Mouse (Mus musculus) CH12.LX (cell line): Measurements from ENCODE around the gene Arel1. TPM values are rescaled to one million over a fixed set of nuclear protein-coding genes. Genes with fewer than 3 reads are reported as not detected.

Experiments used
- DNase-seq: peaks from one replicate; pipeline ENCODE4 v3.0.0-alpha.2; 2013; ENCODE audit errors: extremely low read depth
- H3K27ac ChIP-seq: 2 replicates; pipeline ENCODE4 v1.5.1; 2012; ENCODE audit warnings: low read depth, mild to moderate bottlenecking, control low read depth, moderate library complexity; ENCODE audit not compliant: insufficient read depth
- H3K27me3 ChIP-seq: replicated peaks from 2 replicates; pipeline ENCODE3; 2012; ENCODE audit warnings: inconsistent platforms
- H3K36me3 ChIP-seq, 2 experiments: replicated peaks in 1 of 2; 2 replicates each; pipeline versions ENCODE3 to v1.6.1; 2012; ENCODE audit warnings: inconsistent platforms in 1 of 2, low read length in 1 of 2, mild to moderate bottlenecking in 1 of 2, mixed read lengths in 1 of 2, moderate library complexity in 1 of 2; ENCODE audit not compliant: control insufficient read depth in 1 of 2, insufficient read depth in 1 of 2
- H3K4me1 ChIP-seq, 2 experiments: 2 replicates each; pipeline ENCODE4 v1.6.1; 2012; ENCODE audit warnings: inconsistent platforms in 1 of 2, moderate library complexity in 1 of 2; ENCODE audit not compliant: insufficient read depth in 2 of 2, control insufficient read depth in 1 of 2
- H3K4me2 ChIP-seq: 2 replicates; pipeline ENCODE4 v1.6.1; 2012; ENCODE audit warnings: low read depth, mild to moderate bottlenecking, control low read depth; ENCODE audit not compliant: poor library complexity, insufficient read depth, severe bottlenecking
- H3K4me3 ChIP-seq, 3 experiments: fragments of 150-350 bp in 1 of 3; sonication (generic) in 1 of 3; replicated peaks in 1 of 3; 2 replicates each; pipeline versions ENCODE3 to v1.5.1; 2011 to 2012; ENCODE audit warnings: low read depth in 2 of 3, low read length in 2 of 3, mild to moderate bottlenecking in 2 of 3, moderate library complexity in 2 of 3, control low read depth in 1 of 3, improper control_type of control experiment in 1 of 3, inconsistent platforms in 1 of 3, mixed read lengths in 1 of 3; ENCODE audit not compliant: poor library complexity in 1 of 3
- H3K79me2 ChIP-seq: replicated peaks from 2 replicates; pipeline ENCODE4 v1.6.1; 2012; ENCODE audit warnings: mild to moderate bottlenecking, moderate library complexity; ENCODE audit not compliant: control insufficient read depth, poor library complexity, insufficient read depth, severe bottlenecking; ENCODE audit errors: extremely low read depth
- H3K9ac ChIP-seq: 2 replicates; pipeline ENCODE4 v1.6.1; 2012; ENCODE audit warnings: low read depth, mild to moderate bottlenecking, control low read depth, moderate library complexity; ENCODE audit not compliant: insufficient read depth
- H3K9me3 ChIP-seq: replicated peaks from 2 replicates; pipeline ENCODE3; 2012; ENCODE audit warnings: low read length, inconsistent platforms, mixed read lengths
- CHD1 ChIP-seq: IDR thresholded peaks from 2 replicates; pipeline ENCODE4 v1.6.1; 2012; ENCODE audit warnings: low read depth, low read length, improper control_type of control experiment, inconsistent platforms
- CTCF ChIP-seq, 2 experiments: IDR thresholded peaks in 1 of 2; conservative IDR thresholded peaks in 1 of 2; 2 replicates each; pipeline ENCODE4 v1.5.1; 2011 to 2012; ENCODE audit warnings: low read depth in 2 of 2, low read length in 2 of 2, improper control_type of control experiment in 1 of 2, inconsistent platforms in 1 of 2, mild to moderate bottlenecking in 1 of 2, moderate library complexity in 1 of 2
- ETS1 ChIP-seq: conservative IDR thresholded peaks from 2 replicates; pipeline ENCODE4 v1.6.1; 2012; ENCODE audit warnings: low read depth, mild to moderate bottlenecking, inconsistent platforms, low read length, improper control_type of control experiment, moderate library complexity
- GABPA ChIP-seq: IDR thresholded peaks from 2 replicates; pipeline ENCODE4 v1.6.1; 2012; ENCODE audit warnings: low read depth, low read length, improper control_type of control experiment, inconsistent platforms; ENCODE audit not compliant: insufficient replicate concordance
- HCFC1 ChIP-seq: IDR thresholded peaks from 2 replicates; pipeline ENCODE4 v1.6.1; 2012; ENCODE audit warnings: low read depth, mild to moderate bottlenecking, inconsistent platforms, low read length, improper control_type of control experiment
- JUN ChIP-seq: IDR thresholded peaks from 2 replicates; pipeline ENCODE4 v1.6.1; 2011; ENCODE audit warnings: low read depth, mild to moderate bottlenecking, low read length, improper control_type of control experiment, moderate library complexity; ENCODE audit not compliant: insufficient read depth
- JUND ChIP-seq: conservative IDR thresholded peaks from 2 replicates; pipeline ENCODE4 v1.6.1; 2011; ENCODE audit warnings: low read depth, low read length, improper control_type of control experiment
- MAFK ChIP-seq: IDR thresholded peaks from 2 replicates; pipeline ENCODE4 v1.6.1; 2011; ENCODE audit warnings: low read length, improper control_type of control experiment; ENCODE audit not compliant: insufficient replicate concordance
- PAX5 ChIP-seq: IDR thresholded peaks from 2 replicates; pipeline ENCODE4 v1.6.1; 2012; ENCODE audit warnings: low read length, inconsistent platforms, mixed read lengths
- POLR2A ChIP-seq: IDR thresholded peaks from 2 replicates; pipeline ENCODE4 v1.6.1; 2011; ENCODE audit warnings: low read depth, mild to moderate bottlenecking, improper control_type of control experiment, low read length
- RCOR1 ChIP-seq: conservative IDR thresholded peaks from 2 replicates; pipeline ENCODE4 v1.6.1; 2012; ENCODE audit warnings: low read depth, mild to moderate bottlenecking, inconsistent platforms, low read length, improper control_type of control experiment
- SIN3A ChIP-seq: IDR thresholded peaks from 2 replicates; pipeline ENCODE4 v1.6.1; 2012; ENCODE audit warnings: low read length, improper control_type of control experiment, inconsistent platforms
- SMC3 ChIP-seq: IDR thresholded peaks from 2 replicates; pipeline ENCODE4 v1.6.1; 2011; ENCODE audit warnings: low read depth, low read length, improper control_type of control experiment
- TBP ChIP-seq: conservative IDR thresholded peaks from 2 replicates; pipeline ENCODE4 v1.6.1; 2011; ENCODE audit warnings: low read depth, low read length, improper control_type of control experiment
- USF1 ChIP-seq: IDR thresholded peaks from 2 replicates; pipeline ENCODE4 v1.6.1; 2014; ENCODE audit warnings: low read depth, mild to moderate bottlenecking, inconsistent platforms, low read length, improper control_type of control experiment
- ZKSCAN1 ChIP-seq: IDR thresholded peaks from 2 replicates; pipeline ENCODE4 v1.6.1; 2012; ENCODE audit warnings: low read depth, inconsistent platforms, low read length, improper control_type of control experiment, borderline replicate concordance
- ZMIZ1 ChIP-seq: IDR thresholded peaks from 2 replicates; pipeline ENCODE4 v1.6.1; 2012; ENCODE audit warnings: low read depth, mild to moderate bottlenecking, inconsistent platforms, low read length, improper control_type of control experiment
- ZNF384 ChIP-seq: IDR thresholded peaks from 2 replicates; pipeline ENCODE4 v1.6.1; 2012; ENCODE audit warnings: low read depth, low read length, improper control_type of control experiment, inconsistent platforms
- dilution Hi-C: fragments of 300-500 bp; cut with MboI; formaldehyde crosslinking; loops from 2 replicates; pipeline ENCODE4 v1.14.3; 2020; ENCODE audit warnings: low sequenced_read_pairs; ENCODE audit not compliant: extremely low pct_unique_long_range_greater_than_20kb, extremely low pct_ligation_motif_present
- in situ Hi-C: fragments of 300-500 bp; cut with MboI; formaldehyde crosslinking; loops from 3 replicates; pipeline ENCODE4 v1.14.3; 2019; ENCODE audit warnings: low sequenced_read_pairs, low pct_ligation_motif_present, low pct_unique_long_range_greater_than_20kb, mixed read lengths
- polyA plus RNA-seq: library from polyadenylated mRNA; unstranded; fragments of >175 nt; gene quantifications from 2 replicates; pipeline ENCODE4 v1.2.1, GENCODE M21; 2012; ENCODE audit warnings: low read depth; ENCODE audit not compliant: insufficient read length
- total RNA-seq, 2 experiments: library from RNA; depleted of rRNA; stranded (reverse); fragments of 300-350 nt in 1 of 2; fragments of >200 nt in 1 of 2; gene quantifications; 2 replicates each; pipeline ENCODE4 v1.2.3; 2012 to 2014

Gene Arel1
- total and polyA plus RNA-seq, 3 experiments: 16.9 to 22.5 (median 21.6) TPM

DNA sequence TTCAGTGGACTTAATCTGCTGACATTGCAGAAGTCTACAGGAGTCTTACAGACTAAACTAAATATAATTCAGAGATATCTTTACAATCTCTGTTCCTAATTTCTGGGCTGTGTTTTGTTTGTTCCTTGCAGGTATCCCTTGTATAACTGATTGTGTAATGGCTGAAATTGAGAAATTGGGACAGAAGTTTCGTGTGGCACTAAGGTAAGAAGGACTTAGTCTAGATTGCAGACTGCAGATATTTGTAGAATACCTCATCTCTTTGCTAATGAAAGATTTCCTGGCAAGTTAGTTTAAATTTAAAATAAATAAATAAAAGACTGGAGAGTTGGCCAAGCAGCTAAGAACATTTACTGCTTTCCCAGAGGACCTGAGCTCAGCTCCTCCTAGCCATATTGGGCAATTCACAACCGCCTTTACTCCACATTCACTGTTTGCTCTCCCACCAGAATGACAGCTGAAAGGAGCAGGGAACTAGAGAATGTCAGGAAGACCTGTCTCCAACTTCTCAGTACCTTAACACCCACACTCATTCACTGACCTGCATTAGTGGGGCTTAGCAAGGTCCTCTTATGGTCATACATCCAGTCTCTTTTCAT, 8.7 kb upstream of the Arel1 start:
- no peak for DNase-seq
- Histone ChIP-seq H3K79me2 (no peaks in the 10 kb centered on the region; the same call in 1 of the 2 replicates), H3K27me3 (no peaks in the 10 kb centered on the region), H3K4me3 (no peak overlapping the region), H3K27ac (no peak overlapping the region), H3K9me3 (no peaks in the 10 kb centered on the region), H3K9ac (no peak overlapping the region), H3K36me3 (peaks cover 68 to 93% of the 10 kb centered on the region in 2 experiments), H3K4me2 (no peak overlapping the region), H3K4me1 (no peaks in the 10 kb centered on the region)
- dilution Hi-C loops (no loop called here), in situ Hi-C loops (loop anchor here (25.0 kb wide), 1 partner anchor 167 kb away; no protein-coding TSS in a partner anchor)
- no peak for TF ChIP-seq JUN
- no peak for TF ChIP-seq TBP
- 0 out of 2 replicates have a peak, but pooled peaks have one; percentile 45 for TF ChIP-seq MAFK
- TF ChIP-seq CHD1: no peak
- no peak for TF ChIP-seq ZKSCAN1
- TF ChIP-seq PAX5: no peak
- TF ChIP-seq POLR2A: no peak

DNA sequence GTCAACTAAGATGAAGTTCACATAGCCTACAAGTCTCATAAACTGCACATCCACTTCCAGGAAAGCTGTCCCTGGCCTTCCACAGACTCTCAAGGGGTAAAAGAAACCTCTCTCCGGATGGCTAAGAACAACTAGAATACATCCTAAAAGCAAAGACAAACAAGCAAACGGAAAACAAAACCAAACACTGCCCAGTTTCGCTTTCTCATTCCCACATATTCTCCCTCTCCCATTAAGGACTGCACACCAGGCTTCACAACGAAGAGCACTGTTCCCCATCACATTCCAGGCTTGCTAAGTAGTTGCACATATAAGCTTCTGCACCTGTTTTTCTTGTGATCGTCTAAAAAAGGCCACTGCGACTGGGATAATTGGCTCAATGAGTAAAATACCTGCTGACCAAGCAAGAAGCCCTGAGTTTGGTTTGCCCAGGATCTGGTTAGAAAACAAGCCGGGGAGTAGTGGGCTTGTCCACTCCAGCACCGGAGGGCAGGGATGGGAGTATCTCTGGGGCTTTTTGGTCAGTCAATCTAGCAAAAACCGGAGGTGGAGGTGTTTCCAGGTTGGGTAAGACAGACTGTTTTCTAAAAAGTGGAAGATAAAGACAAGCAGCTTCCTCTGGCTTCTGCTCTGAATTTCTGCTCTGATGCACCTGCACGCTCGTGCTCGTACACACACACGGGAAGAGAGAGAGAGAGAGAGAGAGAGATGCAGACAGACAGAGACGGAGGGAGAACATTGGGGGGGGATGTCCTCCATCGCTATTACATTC, 858 bp downstream of the Arel1 start:
- no peaks in the 10 kb centered on the region for H3K9me3 ChIP-seq
- H3K36me3 ChIP-seq: peaks cover 23 to 34% of the 10 kb centered on the region in 2 experiments
- in situ Hi-C loops (no loop called here), dilution Hi-C loops (no loop called here)
- peaks cover 2 to 15% of the 10 kb centered on the region in 2 experiments; a peak in 2 of 4 replicates for H3K4me1 ChIP-seq
- peak overlapping the region; percentile 75 to 95 (median 81) for H3K4me3 ChIP-seq
- peak overlapping the region; percentile 24; the same call in 1 of the 2 replicates for H3K27ac ChIP-seq
- H3K27me3 ChIP-seq: no peaks in the 10 kb centered on the region
- TF ChIP-seq CTCF (conservative IDR thresholded peaks at IDR 0.05 in 1 of 2, IDR thresholded peaks at IDR 0.05 in 1 of 2; ENCODE audit: low read depth in 2 of 2, low read length in 2 of 2) (no peak), CHD1 (0 out of 2 replicates have a peak, but pooled peaks have one; percentile 51)
- peak overlapping the region; percentile 97 for H3K4me2 ChIP-seq
- no peak for DNase-seq
- H3K9ac ChIP-seq: peak overlapping the region; percentile 92
- peaks cover 45% of the 10 kb centered on the region for H3K79me2 ChIP-seq

DNA sequence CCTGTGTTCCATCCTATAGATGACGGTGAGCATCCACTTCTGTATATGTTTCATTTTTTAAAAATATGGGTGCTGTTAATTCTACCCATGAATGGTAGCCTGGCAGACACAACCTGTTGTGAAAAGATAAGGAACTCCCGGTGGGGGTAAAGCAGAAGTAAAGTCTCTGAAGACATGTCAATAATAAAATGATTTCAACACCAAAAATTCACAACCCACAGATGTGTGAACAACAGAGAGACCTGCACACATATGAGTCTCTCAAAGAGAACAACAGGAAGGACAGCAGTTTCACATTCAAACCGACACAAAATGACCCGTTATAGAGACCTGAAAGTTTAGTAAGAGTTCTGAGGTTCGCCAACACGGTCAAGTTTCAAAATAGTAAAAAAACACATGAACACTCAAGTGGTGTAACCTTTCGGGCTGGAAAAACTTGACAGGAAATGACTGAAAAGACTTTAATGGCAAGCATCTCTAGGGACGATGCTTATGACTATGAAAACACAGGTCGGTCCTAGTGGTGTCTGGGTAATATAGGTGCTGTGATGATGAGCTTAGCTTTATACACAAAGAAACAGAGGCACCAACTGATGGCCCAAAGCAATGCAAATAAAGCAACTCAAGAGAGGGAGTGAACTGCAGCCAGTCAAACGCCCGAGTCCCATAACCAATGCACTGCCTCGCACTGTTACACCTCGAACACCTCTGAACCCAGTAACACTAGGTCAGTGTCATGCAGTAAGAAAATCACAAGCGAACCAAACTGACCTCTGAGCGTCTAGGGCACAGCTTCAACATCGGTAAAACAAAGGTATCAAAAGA, 1.7 kb downstream of the Arel1 start:
- H3K4me3 ChIP-seq: peak overlapping the region; percentile 75 to 95 (median 81)
- H3K27me3 ChIP-seq: no peaks in the 10 kb centered on the region
- in situ Hi-C loops: no loop called here
- H3K9ac ChIP-seq: peak overlapping the region; percentile 92
- H3K9me3 ChIP-seq: no peaks in the 10 kb centered on the region
- peak; percentile 28 for DNase-seq
- peaks cover 18 to 32% of the 10 kb centered on the region in 2 experiments for H3K36me3 ChIP-seq
- H3K4me1 ChIP-seq: peaks cover 2 to 15% of the 10 kb centered on the region in 2 experiments; a peak in 2 of 4 replicates
- peak overlapping the region; percentile 24 for H3K27ac ChIP-seq
- peaks cover 45% of the 10 kb centered on the region for H3K79me2 ChIP-seq
- H3K4me2 ChIP-seq: peak overlapping the region; percentile 97
- TF ChIP-seq SMC3: no peak
- no peak for TF ChIP-seq JUND
- TF ChIP-seq GABPA: no peak
- no peak for TF ChIP-seq RCOR1
- TF ChIP-seq ZMIZ1: no peak
- TF ChIP-seq USF1: no peak
- TF ChIP-seq ETS1: no peak
- no peak for TF ChIP-seq ZNF384
- TF ChIP-seq JUN: no peak
- no peak for TF ChIP-seq CTCF (conservative IDR thresholded peaks at IDR 0.05 in 1 of 2, IDR thresholded peaks at IDR 0.05 in 1 of 2; ENCODE audit: low read depth in 2 of 2, low read length in 2 of 2)
- no peak for TF ChIP-seq HCFC1
- no peak for TF ChIP-seq SIN3A
- TF ChIP-seq ZKSCAN1: no peak
- dilution Hi-C loops: no loop called here
